Comparison of ENCODE assay signal across 27 mouse cellular contexts in genomic region chr5:108405460-108405859, GRCm38 (mm10). TPM values are rescaled to one million over a fixed set of nuclear protein-coding genes. Genes with fewer than 3 reads are reported as not detected.
A peak's percentile ranks its signal among the peaks of the same experiment; 100 is the strongest.
DNase-seq lines count a peak whose midpoint lies in the region; ATAC-seq and TF ChIP-seq lines count a peak whose summit lies in the region.
"Had no signal": no experiment of that assay in that cellular context is flagged by ENCODE, and none has a peak within 500 bp of the region (broad histone marks: within the 10 kb centered on the region; RNA-seq: fewer than 3 reads in every experiment).

No protein-coding gene starts in this region.

- no peak overlapping the region for H3K27ac ChIP-seq in liver, postnatal 0 days (ENCODE audit: low read depth)
- no peak overlapping the region for H3K27ac ChIP-seq in lung, postnatal 0 days (ENCODE audit: low read length)
- H3K27ac ChIP-seq in forebrain, embryonic 16.5 days (ENCODE audit: low read length) = no peak overlapping the region
- H3K27ac ChIP-seq: embryonic facial prominence, embryonic 13.5 days; hindbrain, embryonic 12.5 days; neural tube, embryonic 13.5 days; stomach, embryonic 15.5 days had no signal

- peaks cover 3% of the 10 kb centered on the region for H3K4me1 ChIP-seq in G1E (ENCODE audit: insufficient read depth, low read depth, low read length)
- no peaks in the 10 kb centered on the region for H3K4me1 ChIP-seq in liver, postnatal 0 days (ENCODE audit: insufficient read depth)
- no peaks in the 10 kb centered on the region for H3K4me1 ChIP-seq in lung, postnatal 0 days (ENCODE audit: insufficient read depth, low read depth, low read length)
- H3K4me1 ChIP-seq in forebrain, embryonic 16.5 days (replicated peaks; ENCODE audit: control insufficient read depth, insufficient read depth, low read length) = no peaks in the 10 kb centered on the region
- H3K4me1 ChIP-seq: embryonic facial prominence, embryonic 13.5 days; hindbrain, embryonic 12.5 days; neural tube, embryonic 13.5 days; stomach, embryonic 15.5 days had no signal

- peaks cover 13% of the 10 kb centered on the region; the same call in 1 of the 2 replicates for H3K27me3 ChIP-seq in G1E (ENCODE audit: insufficient read depth, low read length)
- no peaks in the 10 kb centered on the region for H3K27me3 ChIP-seq in liver, postnatal 0 days (ENCODE audit: insufficient read depth, low read length)
- no peaks in the 10 kb centered on the region for H3K27me3 ChIP-seq in lung, postnatal 0 days (replicated peaks; ENCODE audit: insufficient read depth, low read length)
- H3K27me3 ChIP-seq in forebrain, embryonic 16.5 days (replicated peaks; ENCODE audit: control insufficient read depth, insufficient read depth, low read length) = no peaks in the 10 kb centered on the region
- H3K27me3 ChIP-seq: embryonic facial prominence, embryonic 13.5 days; neural tube, embryonic 13.5 days; stomach, embryonic 15.5 days had no signal

- DNase-seq in 3134 (ENCODE audit: extremely low read depth, insufficient read length, low spot score) (peak; percentile 59), G1E (ENCODE audit: low spot score) (no peak)
- no peak for DNase-seq in liver, postnatal 0 days
- DNase-seq in spleen, adult 18-20 months = no peak
- no peak for DNase-seq in ovary, postnatal 14 days (ENCODE audit: low spot score)
- no peak for DNase-seq in lung, postnatal 0 days (ENCODE audit: low spot score)
- DNase-seq: cerebellum, adult 9-11 months; gastrocnemius, postnatal 36 days; heart, postnatal 10 days; kidney, adult 8-10 months; lung, adult 2 months; lung, postnatal 36 days; midbrain, embryonic 14.5 days; right cerebral cortex, postnatal 14 days; thymus, adult 18-20 months had no signal

- no peaks in the 10 kb centered on the region for H3K9me3 ChIP-seq in G1E (replicated peaks)
- no peaks in the 10 kb centered on the region for H3K9me3 ChIP-seq in liver, postnatal 0 days (ENCODE audit: low read length)
- no peaks in the 10 kb centered on the region for H3K9me3 ChIP-seq in lung, postnatal 0 days (ENCODE audit: low read length)
- no peaks in the 10 kb centered on the region for H3K9me3 ChIP-seq in forebrain, embryonic 16.5 days (ENCODE audit: control insufficient read depth, low read length)
- H3K9me3 ChIP-seq: embryonic facial prominence, embryonic 13.5 days; hindbrain, embryonic 12.5 days; neural tube, embryonic 13.5 days; stomach, embryonic 15.5 days had no signal

- no peak for TF ChIP-seq CTCF in G1E (IDR thresholded peaks at IDR 0.05; ENCODE audit: low read depth, low read length)
- no peak for TF ChIP-seq CTCF in liver, postnatal 0 days (IDR thresholded peaks at IDR 0.05; ENCODE audit: low read depth)
- TF ChIP-seq CTCF in lung, postnatal 0 days (IDR thresholded peaks at IDR 0.05) = no peak

- no peak overlapping the region for H3K4me2 ChIP-seq in liver, postnatal 0 days (ENCODE audit: low read depth, low read length)
- H3K4me2 ChIP-seq in lung, postnatal 0 days (replicated peaks; ENCODE audit: low read depth, low read length) = no peak overlapping the region
- H3K4me2 ChIP-seq in forebrain, embryonic 16.5 days (ENCODE audit: low read length) = no peak overlapping the region
- H3K4me2 ChIP-seq: embryonic facial prominence, embryonic 13.5 days; heart, embryonic 11.5 days; hindbrain, embryonic 12.5 days; neural tube, embryonic 13.5 days; stomach, embryonic 15.5 days had no signal

- ATAC-seq in G1E (ENCODE audit: extremely low read depth, insufficient number of reproducible peaks, low FRiP score, poor library complexity, severe bottlenecking) = peak; percentile 28; the same call in 1 of the 2 replicates
- peak; percentile 94 for ATAC-seq in granulocyte monocyte progenitor cell, adult 5-6 weeks (replicated peaks; ENCODE audit: poor library complexity, severe bottlenecking)
- ATAC-seq in liver, postnatal 0 days = peak; percentile 70
- ATAC-seq in lung, postnatal 0 days = no peak
- ATAC-seq in forebrain, embryonic 16.5 days = no peak
- ATAC-seq: forebrain, embryonic 14.5 days; inflammation-experienced regulatory T-cells, adult 6 months had no signal

- no peak overlapping the region for H3K9ac ChIP-seq in liver, postnatal 0 days (replicated peaks)
- no peak overlapping the region for H3K9ac ChIP-seq in lung, postnatal 0 days (replicated peaks; ENCODE audit: low read depth)
- no peak overlapping the region for H3K9ac ChIP-seq in forebrain, embryonic 16.5 days (replicated peaks; ENCODE audit: low read depth, low read length)
- H3K9ac ChIP-seq: embryonic facial prominence, embryonic 13.5 days; hindbrain, embryonic 12.5 days; neural tube, embryonic 13.5 days; stomach, embryonic 15.5 days had no signal

- no peak overlapping the region for H3K4me3 ChIP-seq in G1E (ENCODE audit: low read depth, low read length)
- no peak overlapping the region for H3K4me3 ChIP-seq in liver, postnatal 0 days (ENCODE audit: low read depth, low read length)
- no peak overlapping the region for H3K4me3 ChIP-seq in lung, postnatal 0 days (ENCODE audit: low read depth, low read length)
- no peak overlapping the region for H3K4me3 ChIP-seq in forebrain, embryonic 16.5 days (replicated peaks; ENCODE audit: low read length)
- H3K4me3 ChIP-seq: embryonic facial prominence, embryonic 13.5 days; hindbrain, embryonic 12.5 days; neural tube, embryonic 13.5 days; stomach, embryonic 15.5 days had no signal

- no peak for TF ChIP-seq EP300 in liver, postnatal 0 days (IDR thresholded peaks at IDR 0.05; ENCODE audit: low read depth)
- no peak for TF ChIP-seq EP300 in lung, postnatal 0 days (IDR thresholded peaks at IDR 0.05)

- no peaks in the 10 kb centered on the region for H3K36me3 ChIP-seq in G1E (replicated peaks)
- no peaks in the 10 kb centered on the region for H3K36me3 ChIP-seq in liver, postnatal 0 days (replicated peaks; ENCODE audit: insufficient read depth, low read length)
- H3K36me3 ChIP-seq in lung, postnatal 0 days (ENCODE audit: insufficient read depth, low read length) = no peaks in the 10 kb centered on the region
- H3K36me3 ChIP-seq in forebrain, embryonic 16.5 days (ENCODE audit: control insufficient read depth, insufficient read depth) = no peaks in the 10 kb centered on the region
- H3K36me3 ChIP-seq: embryonic facial prominence, embryonic 13.5 days; hindbrain, embryonic 12.5 days; neural tube, embryonic 13.5 days; stomach, embryonic 15.5 days had no signal

- 35% methylated on average over 1 of the region's 1 CpGs for WGBS in liver, postnatal 0 days (ENCODE audit: insufficient replicate concordance)
- WGBS in lung, postnatal 0 days = 38% methylated on average over 1 of the region's 1 CpGs
- 64% methylated on average over 1 of the region's 1 CpGs for WGBS in forebrain, embryonic 16.5 days

RNA-seq across cellular contexts. Expression of gene Pde6b, which starts 17.3 kb away (rescaled TPM):
- total RNA-seq in G1E (2014; fragmentation: Nextera tagmentation) (not detected in 2 replicates), G1E (2017) (0.06 and 0.49 TPM in 2 replicates)
- not detected in 2 replicates for polyA plus RNA-seq in G1E (2012)
- not detected in 2 replicates for total RNA-seq in granulocyte monocyte progenitor cell, adult 5-6 weeks (2014; fragmentation: Nextera tagmentation)
- total RNA-seq in granulocyte monocyte progenitor cell, adult 5-6 weeks (2017) = not detected in 2 replicates
- polyA plus RNA-seq in liver, postnatal 0 days (2015; fragmentation: Nextera tagmentation; extraction: Ambion mirVana) = 0.06 and 0.15 TPM in 2 replicates
- polyA plus RNA-seq in lung, postnatal 0 days (2015; fragmentation: Nextera tagmentation; extraction: Ambion mirVana) = 0.06 TPM in 1 of 2 replicates, not detected in the other
- 0.20 TPM in 1 of 2 replicates, not detected in the other for polyA plus RNA-seq in forebrain, embryonic 16.5 days (2015; fragmentation: Nextera tagmentation; extraction: Ambion mirVana)
- total RNA-seq: gastrocnemius, postnatal 36 days; heart, postnatal 10 days had no signal
- polyA plus RNA-seq: forebrain, embryonic 14.5 days; large intestine, adult 2 months; lung, adult 2 months; spleen, adult 2 months had no signal

RNA-seq across cellular contexts. Expression of gene Atp5k, which starts 28.8 kb away (rescaled TPM):
- 30.0 and 31.6 TPM in 2 replicates for total RNA-seq in G1E (2014; fragmentation: Nextera tagmentation)
- total RNA-seq in G1E (2017) = 175 and 374 TPM in 2 replicates
- 49.1 and 74.2 TPM in 2 replicates for polyA plus RNA-seq in G1E (2012)
- total RNA-seq in granulocyte monocyte progenitor cell, adult 5-6 weeks (2014; fragmentation: Nextera tagmentation) = 336 and 382 TPM in 2 replicates
- total RNA-seq in granulocyte monocyte progenitor cell, adult 5-6 weeks (2017) = 162 and 258 TPM in 2 replicates
- polyA plus RNA-seq in liver, postnatal 0 days (2015; fragmentation: Nextera tagmentation; extraction: Ambion mirVana) = 411 and 430 TPM in 2 replicates
- 268 and 291 TPM in 2 replicates for polyA plus RNA-seq in lung, postnatal 0 days (2015; fragmentation: Nextera tagmentation; extraction: Ambion mirVana)
- 296 and 299 TPM in 2 replicates for polyA plus RNA-seq in forebrain, embryonic 16.5 days (2015; fragmentation: Nextera tagmentation; extraction: Ambion mirVana)

RNA-seq across cellular contexts. Expression of gene Gm42517, which starts 37.7 kb away (rescaled TPM):
- total RNA-seq in G1E (2014; fragmentation: Nextera tagmentation) (not detected in 2 replicates), G1E (2017) (not detected in 2 replicates)
- not detected in 2 replicates for polyA plus RNA-seq in G1E (2012)
- not detected in 2 replicates for total RNA-seq in granulocyte monocyte progenitor cell, adult 5-6 weeks (2014; fragmentation: Nextera tagmentation)
- not detected in 2 replicates for total RNA-seq in granulocyte monocyte progenitor cell, adult 5-6 weeks (2017)
- 0.14 TPM in 1 of 2 replicates, not detected in the other for polyA plus RNA-seq in liver, postnatal 0 days (2015; fragmentation: Nextera tagmentation; extraction: Ambion mirVana)
- polyA plus RNA-seq in lung, postnatal 0 days (2015; fragmentation: Nextera tagmentation; extraction: Ambion mirVana) = 0.06 and 0.07 TPM in 2 replicates
- polyA plus RNA-seq in forebrain, embryonic 16.5 days (2015; fragmentation: Nextera tagmentation; extraction: Ambion mirVana) = 1.2 and 1.4 TPM in 2 replicates
- polyA plus RNA-seq: inflammation-experienced regulatory T-cells, adult 6 months; limb, embryonic 11.5 days had no signal

RNA-seq across cellular contexts. Expression of gene Mfsd7a, which starts 43.2 kb away (rescaled TPM):
- total RNA-seq in G1E (2014; fragmentation: Nextera tagmentation) (not detected in 2 replicates), G1E (2017) (0.05 TPM in 1 of 2 replicates, not detected in the other)
- polyA plus RNA-seq in G1E (2012) = not detected in 2 replicates
- 1.1 and 3.2 TPM in 2 replicates for total RNA-seq in granulocyte monocyte progenitor cell, adult 5-6 weeks (2014; fragmentation: Nextera tagmentation)
- total RNA-seq in granulocyte monocyte progenitor cell, adult 5-6 weeks (2017) = 0.95 and 2.0 TPM in 2 replicates
- polyA plus RNA-seq in liver, postnatal 0 days (2015; fragmentation: Nextera tagmentation; extraction: Ambion mirVana) = 0.30 and 0.41 TPM in 2 replicates
- 0.54 and 0.55 TPM in 2 replicates for polyA plus RNA-seq in lung, postnatal 0 days (2015; fragmentation: Nextera tagmentation; extraction: Ambion mirVana)
- 0.08 TPM in 1 of 2 replicates, not detected in the other for polyA plus RNA-seq in forebrain, embryonic 16.5 days (2015; fragmentation: Nextera tagmentation; extraction: Ambion mirVana)
- polyA plus RNA-seq: inflammation-experienced regulatory T-cells, adult 6 months; midbrain, embryonic 14.5 days had no signal

RNA-seq across cellular contexts. Expression of gene Pcgf3, which starts 55.6 kb away (rescaled TPM):
- 18.5 and 23.4 TPM in 2 replicates for total RNA-seq in G1E (2014; fragmentation: Nextera tagmentation)
- 8.7 and 9.0 TPM in 2 replicates for total RNA-seq in G1E (2017)
- 9.4 and 10.3 TPM in 2 replicates for polyA plus RNA-seq in G1E (2012)
- total RNA-seq in granulocyte monocyte progenitor cell, adult 5-6 weeks (2014; fragmentation: Nextera tagmentation) = 16.7 and 19.0 TPM in 2 replicates
- 9.5 and 9.9 TPM in 2 replicates for total RNA-seq in granulocyte monocyte progenitor cell, adult 5-6 weeks (2017)
- 3.8 and 5.0 TPM in 2 replicates for polyA plus RNA-seq in liver, postnatal 0 days (2015; fragmentation: Nextera tagmentation; extraction: Ambion mirVana)
- polyA plus RNA-seq in lung, postnatal 0 days (2015; fragmentation: Nextera tagmentation; extraction: Ambion mirVana) = 10.3 and 10.7 TPM in 2 replicates
- 35.6 and 40.1 TPM in 2 replicates for polyA plus RNA-seq in forebrain, embryonic 16.5 days (2015; fragmentation: Nextera tagmentation; extraction: Ambion mirVana)

Comparison
In these comparisons a context has a peak if more than half of its experiments do, and no peak if none do; other contexts are left out.
1. ATAC-seq: peak in G1E (single experiment), granulocyte monocyte progenitor cell, adult 5-6 weeks (single experiment) and liver, postnatal 0 days (single experiment); none in lung, postnatal 0 days (single experiment) and forebrain, embryonic 16.5 days (single experiment).